Mouse (Mus musculus) cortical plate, adult 2 months (tissue): ENCODE measurements around the gene Tspan18. TPM values are rescaled to one million over a fixed set of nuclear protein-coding genes. Genes with fewer than 3 reads are reported as not detected.

Source experiments
- H3K27ac ChIP-seq: fragments of 200-500 bp; 2 replicates; pipeline ENCODE4 v1.5.1; 2012; ENCODE audit warnings: low read length, control low read depth, inconsistent platforms; ENCODE audit not compliant: insufficient read depth
- H3K4me1 ChIP-seq: fragments of 200-500 bp; 2 replicates; pipeline ENCODE4 v1.6.1; 2011; ENCODE audit warnings: low read length; ENCODE audit not compliant: control insufficient read depth, insufficient read depth
- H3K4me3 ChIP-seq: fragments of 200-500 bp; 2 replicates; pipeline ENCODE4 v1.5.1; 2011; ENCODE audit warnings: mild to moderate bottlenecking, low read length, control low read depth; ENCODE audit not compliant: insufficient read depth
- CTCF ChIP-seq: fragments of 200-500 bp; IDR thresholded peaks from 2 replicates; pipeline ENCODE4 v1.5.1; 2011; ENCODE audit warnings: mild to moderate bottlenecking, control low read depth, low read length; ENCODE audit not compliant: insufficient read depth; ENCODE audit errors: extremely low read depth
- POLR2A ChIP-seq: fragments of 200-500 bp; IDR thresholded peaks from 2 replicates; pipeline ENCODE4 v1.6.1; 2011; ENCODE audit warnings: mild to moderate bottlenecking, low read length, control low read depth; ENCODE audit not compliant: insufficient read depth; ENCODE audit errors: extremely low read depth
- polyA plus RNA-seq: library from polyadenylated mRNA; depleted of rRNA; stranded (reverse); fragments of >200 nt; gene quantifications from 2 replicates; pipeline ENCODE4 v1.2.3, GENCODE M21; 2012; rRNA removed

The Tspan18 gene
- polyA plus RNA-seq: 1.7 and 3.3 TPM in 2 replicates

GRCm38 (mm10) chr2:93333817-93334731, at the start of gene Tspan18:
Gene Tspan18, minus strand, starts transcription at chr2:93334505.
- Histone ChIP-seq H3K4me3 (peak within 1 kb of the TSS; percentile 10), H3K27ac (no peak within 1 kb of the TSS), H3K4me1 (no peaks in the 10 kb centered on the region)
- TF ChIP-seq CTCF (no peak), POLR2A (no peak)

DNA sequence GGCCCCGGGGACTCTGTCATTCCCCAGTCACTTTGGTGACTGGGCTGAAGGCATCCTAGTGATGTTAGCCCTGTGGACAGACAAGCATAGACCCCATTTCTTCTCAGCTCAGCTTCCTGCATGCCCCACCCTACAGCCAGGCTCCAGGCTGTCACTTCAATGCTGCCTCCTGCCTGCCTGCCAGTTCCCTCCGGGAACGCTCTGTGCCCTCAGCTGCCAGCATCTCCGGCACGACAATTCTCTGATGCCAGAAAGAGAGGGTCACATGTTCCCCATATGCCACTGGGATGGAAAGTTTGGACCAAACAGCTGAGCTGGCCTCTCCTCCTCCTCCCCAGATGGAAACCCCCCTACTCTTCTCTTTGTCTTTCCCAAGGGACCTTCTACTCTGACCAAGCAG, 49.5 kb upstream of the Tspan18 start:
- no peak for TF ChIP-seq POLR2A
- TF ChIP-seq CTCF: no peak
- Histone ChIP-seq H3K4me3 (no peak overlapping the region), H3K27ac (no peak overlapping the region), H3K4me1 (no peaks in the 10 kb centered on the region)

DNA sequence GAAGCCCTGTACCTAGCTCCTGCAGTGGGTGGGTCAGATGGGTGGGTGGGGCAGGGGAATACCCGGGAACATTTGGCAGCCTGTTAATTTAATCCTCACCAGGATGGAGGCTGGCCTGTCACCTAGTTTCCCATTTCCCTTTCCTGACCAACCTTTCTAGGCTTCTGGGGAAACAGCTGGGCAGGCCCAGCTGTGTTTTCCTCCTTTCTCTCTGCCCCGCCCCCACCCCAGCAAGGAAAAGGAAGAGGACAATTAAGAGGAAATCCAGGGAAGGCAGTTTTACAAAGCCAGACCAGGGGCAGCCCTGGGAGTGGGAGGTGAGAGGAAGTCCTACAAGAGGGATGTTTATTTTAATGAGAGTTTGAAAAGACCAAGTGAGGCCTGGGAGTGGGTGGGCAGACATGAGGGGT, 46.4 kb upstream of the Tspan18 start:
- H3K4me1 ChIP-seq: no peaks in the 10 kb centered on the region
- H3K27ac ChIP-seq: no peak overlapping the region
- H3K4me3 ChIP-seq: no peak overlapping the region
- TF ChIP-seq POLR2A: no peak
- TF ChIP-seq CTCF: no peak

DNA sequence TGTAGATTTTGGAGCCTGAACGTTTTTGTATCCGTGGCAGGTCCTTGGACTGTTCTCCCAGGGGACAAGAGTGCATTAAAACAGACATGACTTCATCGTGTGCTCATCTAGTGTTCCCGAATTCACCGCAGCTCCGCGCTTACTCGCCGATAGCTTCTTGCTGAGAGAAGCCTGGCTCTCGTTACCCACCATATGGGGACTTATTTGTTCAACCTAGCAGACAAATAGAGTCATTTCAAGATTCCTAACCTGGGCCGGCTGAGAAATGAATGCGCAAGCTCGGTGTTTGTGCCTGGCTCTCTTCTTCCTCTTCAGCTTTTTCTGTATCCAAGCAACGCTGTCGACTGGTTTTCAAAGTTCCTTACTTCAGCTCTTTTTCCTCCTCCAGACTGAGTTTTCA, 43.5 kb upstream of the Tspan18 start:
- no peak overlapping the region for H3K4me3 ChIP-seq

GRCm38 (mm10) chr2:93377157-93377556, 42.9 kb upstream of the Tspan18 start:
- Histone ChIP-seq H3K4me1 (no peaks in the 10 kb centered on the region), H3K4me3 (no peak overlapping the region), H3K27ac (no peak overlapping the region)
- no peak for TF ChIP-seq POLR2A
- TF ChIP-seq CTCF: no peak

More for the DNA sequence above, 43.5 kb upstream of the Tspan18 start:
- Histone ChIP-seq H3K27ac (no peak overlapping the region), H3K4me1 (no peaks in the 10 kb centered on the region)
- TF ChIP-seq POLR2A (no peak), CTCF (no peak)

- no peak for TF ChIP-seq POLR2A
- no peak for TF ChIP-seq CTCF
Observed at GRCm38 (mm10) chr2:93372872-93373271, 38.6 kb upstream of the Tspan18 start.

GRCm38 (mm10) chr2:93372097-93372571, 37.8 kb upstream of the Tspan18 start:
- Histone ChIP-seq H3K4me1 (no peaks in the 10 kb centered on the region), H3K27ac (no peak overlapping the region), H3K4me3 (no peak overlapping the region)
- TF ChIP-seq POLR2A (no peak), CTCF (no peak)

More at GRCm38 (mm10) chr2:93372872-93373271, 38.6 kb upstream of the Tspan18 start:
- no peak overlapping the region for H3K4me3 ChIP-seq
- H3K27ac ChIP-seq: no peak overlapping the region
- H3K4me1 ChIP-seq: no peaks in the 10 kb centered on the region

GRCm38 (mm10) chr2:93368954-93369353, 34.6 kb upstream of the Tspan18 start:
- Histone ChIP-seq H3K27ac (no peak overlapping the region), H3K4me1 (no peaks in the 10 kb centered on the region), H3K4me3 (no peak overlapping the region)
- no peak for TF ChIP-seq CTCF
- no peak for TF ChIP-seq POLR2A

GRCm38 (mm10) chr2:93367962-93368361, 33.7 kb upstream of the Tspan18 start:
- no peak overlapping the region for H3K27ac ChIP-seq
- no peaks in the 10 kb centered on the region for H3K4me1 ChIP-seq
- no peak for TF ChIP-seq POLR2A
- TF ChIP-seq CTCF: no peak
- H3K4me3 ChIP-seq: no peak overlapping the region

- TF ChIP-seq CTCF (no peak), POLR2A (no peak)
- Histone ChIP-seq H3K4me3 (no peak overlapping the region), H3K4me1 (no peaks in the 10 kb centered on the region), H3K27ac (no peak overlapping the region)
Observed at GRCm38 (mm10) chr2:93365411-93365810, 31.1 kb upstream of the Tspan18 start.
